Mouse (Mus musculus): ENCODE data around the gene Dynlrb2.

The Dynlrb2 gene

GRCm38 (mm10) chr8:116504477-116505120 is at the start of gene Dynlrb2:
Gene Dynlrb2 (plus strand): TSS chr8:116504974.
- peak; percentile 44 to 90 for DNase-seq (ENCODE audit: low spot score in 2 of 2)

- no peak for DNase-seq (ENCODE audit: low spot score in 2 of 2)
These were observed 46.2 kb upstream of the Dynlrb2 start for GRCm38 (mm10) chr8:116458569-116458968.

GRCm38 (mm10) chr8:116461472-116461871 is 43.3 kb upstream of the Dynlrb2 start:
- DNase-seq (ENCODE audit: low spot score in 2 of 2) = no peak

GRCm38 (mm10) chr8:116466586-116466985 is 38.2 kb upstream of the Dynlrb2 start:
- DNase-seq (ENCODE audit: low spot score in 2 of 2) = no peak

- DNase-seq (ENCODE audit: low spot score in 2 of 2) = no peak
These were observed 37.7 kb upstream of the Dynlrb2 start for GRCm38 (mm10) chr8:116467027-116467426.

- no peak for DNase-seq (ENCODE audit: low spot score in 2 of 2)
These were observed 26.8 kb upstream of the Dynlrb2 start for GRCm38 (mm10) chr8:116477941-116478340.

- peak in 1 of 2 experiments; percentile 35 for DNase-seq (ENCODE audit: low spot score in 2 of 2)
These were observed 26.1 kb upstream of the Dynlrb2 start for GRCm38 (mm10) chr8:116478681-116479080.

GRCm38 (mm10) chr8:116480894-116481293 is 23.9 kb upstream of the Dynlrb2 start:
- peak in 1 of 2 experiments; percentile 64 for DNase-seq (ENCODE audit: low spot score in 2 of 2)

- no peak for DNase-seq (ENCODE audit: low spot score in 2 of 2)
These were observed 22.0 kb upstream of the Dynlrb2 start for GRCm38 (mm10) chr8:116482738-116483137.

GRCm38 (mm10) chr8:116484087-116484486 is 20.7 kb upstream of the Dynlrb2 start:
- peak in 1 of 2 experiments; percentile 21 for DNase-seq (ENCODE audit: low spot score in 2 of 2)

- no peak for DNase-seq (ENCODE audit: low spot score in 2 of 2)
These were observed 16.2 kb upstream of the Dynlrb2 start for GRCm38 (mm10) chr8:116488546-116488945.

GRCm38 (mm10) chr8:116500057-116500809 is 4.5 kb upstream of the Dynlrb2 start:
- DNase-seq (ENCODE audit: low spot score in 2 of 2) = no peak

GRCm38 (mm10) chr8:116508721-116509120 is 3.9 kb downstream of the Dynlrb2 start:
- no peak for DNase-seq (ENCODE audit: low spot score in 2 of 2)

GRCm38 (mm10) chr8:116509247-116509646 is 4.5 kb downstream of the Dynlrb2 start:
- DNase-seq (ENCODE audit: low spot score in 2 of 2) = no peak

GRCm38 (mm10) chr8:116519676-116520075 is 14.9 kb downstream of the Dynlrb2 start:
- no peak for DNase-seq (ENCODE audit: low spot score in 2 of 2)

GRCm38 (mm10) chr8:116521208-116521607 is 16.4 kb downstream of the Dynlrb2 start:
- DNase-seq (ENCODE audit: low spot score in 2 of 2) = no peak

GRCm38 (mm10) chr8:116521641-116522040 is 16.9 kb downstream of the Dynlrb2 start:
- DNase-seq (ENCODE audit: low spot score in 2 of 2) = no peak

GRCm38 (mm10) chr8:116522104-116522767 is 17.5 kb downstream of the Dynlrb2 start:
- DNase-seq (ENCODE audit: low spot score in 2 of 2) = no peak

GRCm38 (mm10) chr8:116524915-116525314 is 20.1 kb downstream of the Dynlrb2 start:
- DNase-seq (ENCODE audit: low spot score in 2 of 2) = no peak

- DNase-seq (ENCODE audit: low spot score in 2 of 2) = no peak
These were observed 24.0 kb downstream of the Dynlrb2 start for GRCm38 (mm10) chr8:116528736-116529135.

GRCm38 (mm10) chr8:116533081-116533480 is 28.3 kb downstream of the Dynlrb2 start:
- no peak for DNase-seq (ENCODE audit: low spot score in 2 of 2)

- no peak for DNase-seq (ENCODE audit: low spot score in 2 of 2)
These were observed 32.0 kb downstream of the Dynlrb2 start for GRCm38 (mm10) chr8:116536786-116537185.

- DNase-seq (ENCODE audit: low spot score in 2 of 2) = no peak
These were observed 34.0 kb downstream of the Dynlrb2 start for GRCm38 (mm10) chr8:116538763-116539162.

Data from spleen, postnatal 10 days (tissue).